Mouse (Mus musculus): ENCODE measurements around the gene Hydin. TPM values are rescaled to one million over a fixed set of nuclear protein-coding genes. Genes with fewer than 3 reads are reported as not detected.

The Hydin gene
- total RNA-seq, 2 experiments from 2014 or later, result 0.08 TPM

DNA sequence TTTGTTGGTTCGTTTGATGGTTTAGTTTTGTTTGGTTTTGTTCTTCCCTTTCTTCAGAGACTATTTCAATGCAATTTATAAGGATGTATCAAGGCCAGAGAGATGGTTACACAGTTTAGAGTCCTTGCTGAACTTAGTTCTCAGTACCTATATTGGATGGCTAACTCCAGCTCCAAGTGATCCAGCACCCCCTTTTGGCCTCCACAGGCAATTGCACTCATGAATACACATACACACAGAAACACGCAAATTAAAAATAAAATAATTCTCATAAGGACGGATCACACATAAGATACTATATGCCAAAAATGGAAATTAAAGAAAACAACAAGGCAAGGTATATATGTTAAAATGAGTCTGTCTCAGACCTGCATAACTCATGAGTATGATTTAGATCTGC lies 153.4 kb downstream of the Hydin start:
- DNase-seq (ENCODE audit: low spot score), result no peak
- intact Hi-C loops (cut with DNase I), result no loop called here

- no peak for DNase-seq (ENCODE audit: low spot score)
- intact Hi-C loops (cut with DNase I), result no loop called here
These were observed 157.4 kb downstream of the Hydin start for GRCm38 (mm10) chr8:110424146-110424545.

DNA sequence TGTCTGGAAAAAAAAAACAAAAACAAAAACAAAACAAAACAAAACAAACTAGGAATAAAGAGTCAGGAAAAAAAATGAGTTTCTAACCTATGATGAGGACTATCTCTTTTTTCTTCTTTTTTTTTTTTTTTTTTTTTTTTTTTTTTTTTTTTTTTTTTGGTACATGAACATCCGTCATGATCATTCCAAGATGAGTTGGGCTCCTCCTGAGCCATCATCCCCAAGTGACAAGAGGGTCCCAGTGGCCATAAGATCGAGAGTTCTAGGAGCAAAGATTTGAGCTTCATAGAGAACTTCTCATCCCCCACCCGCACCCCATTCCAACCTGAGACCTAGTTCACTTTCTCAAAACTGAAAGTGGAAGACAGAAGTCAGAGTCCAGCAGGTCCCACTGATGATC lies 164.6 kb downstream of the Hydin start:
- no peak for DNase-seq (ENCODE audit: low spot score)
- intact Hi-C loops (cut with DNase I), result no loop called here

- intact Hi-C loops (cut with DNase I), result no loop called here
- no peak for DNase-seq (ENCODE audit: low spot score)
These were observed 173.8 kb downstream of the Hydin start for GRCm38 (mm10) chr8:110440528-110440927.

- no peak for DNase-seq (ENCODE audit: low spot score)
- intact Hi-C loops (cut with DNase I), result no loop called here
These were observed 177.5 kb downstream of the Hydin start for GRCm38 (mm10) chr8:110444276-110444675.

DNA sequence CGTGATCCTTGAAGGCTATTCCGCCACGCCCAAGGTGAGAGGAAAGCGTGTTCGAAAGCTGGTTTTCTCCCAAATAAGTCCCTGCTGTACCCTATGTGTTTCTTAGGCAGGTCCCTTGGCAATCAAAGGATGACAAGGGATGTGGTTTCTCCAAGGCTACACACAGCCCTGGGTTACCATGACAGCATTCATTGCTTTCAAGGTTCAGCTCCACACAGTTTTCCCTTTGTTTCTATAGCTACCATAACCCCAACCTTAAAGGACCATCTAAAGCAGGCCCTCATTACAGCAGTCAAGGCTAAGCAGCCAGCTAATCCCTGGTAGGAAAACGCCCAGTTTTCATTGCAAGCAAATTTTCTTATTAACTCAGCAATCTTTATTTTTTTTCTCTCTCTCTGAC lies 183.7 kb downstream of the Hydin start:
- DNase-seq (ENCODE audit: low spot score), result no peak
- intact Hi-C loops (cut with DNase I), result no loop called here

DNA sequence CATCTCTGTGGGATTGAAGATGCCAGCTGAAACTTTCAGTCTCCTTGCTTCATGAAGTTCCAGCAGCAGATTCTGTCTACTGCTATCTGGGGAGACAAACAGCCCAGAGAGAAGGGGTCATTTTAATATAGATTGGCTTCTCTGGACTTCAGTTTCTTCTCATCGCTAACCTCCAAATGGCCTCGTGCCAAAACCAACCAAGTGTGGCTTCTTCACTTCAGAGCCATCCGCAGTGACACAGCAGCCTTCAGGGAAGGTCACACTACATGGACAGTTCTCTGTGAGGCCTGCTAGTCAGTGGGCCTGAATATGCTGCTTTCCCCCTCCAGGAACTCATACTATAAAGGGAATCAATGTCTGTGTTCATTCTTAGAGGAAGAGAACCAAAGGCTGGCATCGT lies 187.7 kb downstream of the Hydin start:
- intact Hi-C loops (cut with DNase I), result no loop called here
- DNase-seq (ENCODE audit: low spot score), result no peak

- no peak for DNase-seq (ENCODE audit: low spot score)
- intact Hi-C loops (cut with DNase I), result no loop called here
These were observed 190.6 kb downstream of the Hydin start for GRCm38 (mm10) chr8:110457424-110457823.

DNA sequence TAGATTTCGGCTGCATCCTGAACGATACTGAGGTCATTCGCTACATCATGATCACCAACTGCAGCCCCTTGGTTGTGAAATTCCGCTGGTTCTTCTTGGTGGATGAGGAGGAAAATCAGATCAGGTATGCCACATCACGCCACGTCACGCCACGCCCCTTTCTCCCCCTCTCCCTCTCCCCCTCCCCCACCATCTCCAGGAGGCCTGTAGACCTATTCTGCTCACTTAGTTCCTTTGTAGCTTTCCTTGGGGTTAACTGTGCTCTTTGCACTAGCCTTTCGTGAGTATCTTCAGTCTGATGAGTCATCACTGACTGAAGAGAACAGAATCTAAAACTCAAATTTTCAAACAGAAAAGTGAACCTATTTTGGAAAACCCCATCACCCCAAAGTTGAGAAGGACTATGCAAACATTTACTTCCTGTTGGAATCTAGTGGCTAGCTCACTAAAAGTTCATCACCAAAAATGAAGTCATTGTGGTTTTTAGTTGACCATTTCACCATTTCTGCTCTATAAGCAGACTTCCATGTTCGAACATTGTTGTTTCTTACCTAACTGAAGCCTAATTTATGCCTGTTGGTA lies 195.9 kb downstream of the Hydin start:
- no peak for DNase-seq (ENCODE audit: low spot score)
- intact Hi-C loops (cut with DNase I), result no loop called here

GRCm38 (mm10) chr8:110463773-110464460 lies 197.1 kb downstream of the Hydin start:
- intact Hi-C loops (cut with DNase I), result no loop called here
- DNase-seq (ENCODE audit: low spot score), result no peak

- no peak for DNase-seq (ENCODE audit: low spot score)
- intact Hi-C loops (cut with DNase I), result no loop called here
These were observed 198.8 kb downstream of the Hydin start for GRCm38 (mm10) chr8:110465606-110466005.

DNA sequence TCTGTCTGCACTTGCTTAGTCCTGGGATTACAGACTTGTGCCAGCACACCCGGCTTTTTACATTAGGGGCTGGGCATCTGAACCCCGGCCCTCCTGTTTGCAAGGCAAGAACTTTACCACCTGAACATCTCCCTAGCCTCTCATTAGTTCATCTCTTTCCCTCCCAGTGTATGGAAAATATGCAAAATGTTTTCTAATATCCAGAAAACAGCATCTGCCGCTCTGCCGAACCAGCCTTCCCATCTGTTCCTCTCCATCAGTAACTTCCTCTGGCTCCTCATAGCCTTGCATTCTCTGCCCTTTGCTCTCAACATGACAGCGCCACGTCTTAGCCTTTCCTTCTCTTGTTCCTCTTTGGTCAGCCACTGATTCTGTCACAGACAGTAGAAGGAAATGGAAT lies 210.5 kb downstream of the Hydin start:
- no peak for DNase-seq (ENCODE audit: low spot score)
- intact Hi-C loops (cut with DNase I), result loop anchor here (5.0 kb wide), 1 partner anchor 345 kb away; no protein-coding TSS in a partner anchor

DNA sequence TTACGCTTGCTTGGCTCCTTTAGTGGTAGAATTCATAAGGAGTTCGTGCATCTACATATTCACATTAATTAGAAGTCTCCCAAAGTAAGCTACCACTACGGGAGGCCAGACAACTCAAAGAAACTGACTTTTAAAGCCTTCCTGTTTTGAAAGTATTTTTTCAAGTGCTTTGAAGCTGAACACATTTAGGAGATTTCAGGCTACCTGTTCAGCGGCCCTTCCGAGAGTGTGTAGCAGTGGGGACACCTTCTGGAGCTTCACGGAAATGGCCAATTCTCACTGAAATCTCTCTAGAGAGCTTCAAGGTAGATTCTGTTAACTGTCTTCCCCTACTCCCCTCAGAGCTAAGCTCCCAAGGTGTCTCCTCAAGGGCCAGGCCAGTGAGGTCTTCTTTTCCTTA lies 211.8 kb downstream of the Hydin start:
- intact Hi-C loops (cut with DNase I), result loop anchor here (2.0 to 5.0 kb wide), 2 partner anchors 334 to 346 kb away; no protein-coding TSS in a partner anchor
- no peak for DNase-seq (ENCODE audit: low spot score)

DNA sequence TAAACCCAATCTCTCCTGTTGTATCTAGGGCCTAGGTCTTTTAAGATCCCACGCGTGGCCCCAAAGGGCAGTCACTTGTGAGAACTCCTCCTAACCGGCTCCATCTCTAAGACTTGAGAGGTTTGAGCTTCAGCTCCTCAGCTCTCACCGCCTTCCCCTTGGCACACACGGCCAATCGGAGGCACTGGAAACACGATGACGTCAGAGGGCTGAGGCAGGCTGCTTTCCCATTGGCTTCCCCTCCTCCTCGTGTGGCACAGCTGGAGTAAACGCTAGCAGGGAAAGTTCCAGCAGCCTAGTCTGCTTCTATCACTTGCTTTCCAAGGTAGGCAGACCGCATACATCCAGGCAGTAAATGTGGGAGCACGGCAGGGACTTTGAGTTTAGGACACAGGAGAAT lies 212.6 kb downstream of the Hydin start:
- intact Hi-C loops (cut with DNase I), result loop anchor here (2.0 to 5.0 kb wide), 2 partner anchors 335 to 347 kb away; no protein-coding TSS in a partner anchor
- no peak for DNase-seq (ENCODE audit: low spot score)

- intact Hi-C loops (cut with DNase I), result no loop called here
- DNase-seq (ENCODE audit: low spot score), result no peak
These were observed 215.5 kb downstream of the Hydin start for GRCm38 (mm10) chr8:110482275-110482674.

DNA sequence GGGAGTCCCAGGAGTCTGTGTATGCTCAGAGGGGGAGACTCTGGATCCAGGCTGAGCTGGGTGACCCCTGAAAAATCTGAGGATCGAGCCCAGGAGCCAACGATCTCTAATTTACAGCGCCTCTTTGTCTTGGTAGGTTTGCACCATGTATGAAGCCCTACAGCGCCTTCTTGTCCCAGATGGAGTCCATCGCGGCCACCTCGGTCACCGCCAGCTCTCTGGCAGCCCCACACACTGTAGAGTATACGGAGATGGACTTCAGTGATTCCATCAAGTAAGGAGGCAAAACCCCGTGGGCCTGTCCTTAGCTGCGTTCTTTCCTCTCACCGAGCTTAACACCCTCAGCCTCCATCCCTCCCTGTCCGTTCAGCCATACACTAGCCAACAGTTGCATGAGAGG lies 218.5 kb downstream of the Hydin start:
- no peak for DNase-seq (ENCODE audit: low spot score)
- intact Hi-C loops (cut with DNase I), result no loop called here

- no peak for DNase-seq (ENCODE audit: low spot score)
- intact Hi-C loops (cut with DNase I), result no loop called here
These were observed 219.2 kb downstream of the Hydin start for GRCm38 (mm10) chr8:110486020-110486419.

DNA sequence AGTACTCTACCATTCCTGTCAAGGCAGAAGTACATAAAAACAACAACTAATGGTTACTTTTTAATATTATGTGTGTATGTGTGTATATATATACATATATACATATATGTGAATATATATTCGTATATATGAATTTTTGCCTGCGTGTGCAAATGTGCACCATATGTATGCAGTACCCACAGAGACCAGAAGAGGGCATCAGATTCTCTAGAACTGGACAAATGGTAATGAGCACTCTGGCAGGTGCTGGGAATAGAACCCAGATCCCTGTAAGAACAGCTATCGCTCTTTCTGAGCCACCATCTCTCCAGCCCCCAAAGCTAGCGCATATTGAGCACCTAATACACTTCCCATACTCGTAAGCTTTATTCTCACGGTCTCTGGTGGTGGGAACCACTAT lies 220.9 kb downstream of the Hydin start:
- intact Hi-C loops (cut with DNase I), result no loop called here
- DNase-seq (ENCODE audit: low spot score), result no peak

GRCm38 (mm10) chr8:110489344-110489743 lies 222.6 kb downstream of the Hydin start:
- DNase-seq (ENCODE audit: low spot score), result no peak
- intact Hi-C loops (cut with DNase I), result no loop called here

DNA sequence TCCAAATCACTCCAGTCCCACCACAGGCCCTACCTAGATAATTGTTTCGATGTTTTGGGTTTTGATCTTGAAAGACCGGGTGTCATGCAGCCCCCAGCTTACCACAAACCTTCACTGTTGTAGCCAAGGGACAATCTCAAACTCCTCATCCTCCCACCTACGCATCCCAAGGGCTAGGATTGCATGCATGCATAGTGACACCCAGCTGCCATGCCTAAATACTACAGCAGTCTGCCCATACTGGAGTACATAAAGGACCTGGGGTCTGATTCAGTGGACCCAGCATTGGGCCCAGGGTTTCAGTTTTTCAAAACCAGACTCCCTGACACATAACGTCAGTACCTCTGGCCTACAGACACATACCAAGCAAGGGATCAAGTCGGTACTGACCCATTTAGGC lies 224.3 kb downstream of the Hydin start:
- intact Hi-C loops (cut with DNase I), result no loop called here
- no peak for DNase-seq (ENCODE audit: low spot score)

- no peak for DNase-seq (ENCODE audit: low spot score)
- intact Hi-C loops (cut with DNase I), result no loop called here
These were observed 229.5 kb downstream of the Hydin start for GRCm38 (mm10) chr8:110496286-110496685.

- DNase-seq (ENCODE audit: low spot score), result no peak
- intact Hi-C loops (cut with DNase I), result no loop called here
These were observed 233.5 kb downstream of the Hydin start for GRCm38 (mm10) chr8:110500253-110500652.

All from heart, postnatal 25 days (tissue).